33 mouse cellular contexts compared by ENCODE assay signal in the genomic region with DNA sequence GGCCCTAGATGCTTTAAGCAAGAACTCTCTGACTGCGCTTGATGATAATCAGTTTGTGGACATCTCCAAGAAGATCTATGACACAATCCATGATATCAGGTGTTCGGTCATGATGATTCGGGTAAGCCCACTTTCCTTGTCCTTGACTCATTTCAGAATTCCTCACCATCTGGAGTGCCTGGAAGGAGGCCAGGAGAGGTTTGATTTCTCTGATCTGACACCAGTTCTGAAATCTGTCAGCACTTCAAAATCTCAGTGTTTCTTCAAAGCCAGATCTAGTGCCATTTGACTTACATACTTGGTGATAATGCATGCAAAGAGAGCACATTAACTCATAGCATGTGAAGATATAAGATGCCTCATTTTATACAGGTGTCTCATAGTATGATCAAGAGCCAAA.
DNase-seq lines count a peak whose midpoint lies in the region; ATAC-seq and TF ChIP-seq lines count a peak whose summit lies in the region.
"Had no signal": no experiment of that assay in that cellular context is flagged by ENCODE, and none has a peak within 500 bp of the region (broad histone marks: within the 10 kb centered on the region; RNA-seq: fewer than 3 reads in every experiment).

No protein-coding gene starts in this region.

- DNase-seq in cerebellum, adult 2 months = peak; percentile 18 to 40
- DNase-seq in forebrain, postnatal 0 days = peak; percentile 39
- no peak for DNase-seq in forebrain, embryonic 10.5 days (ENCODE audit: extremely low spot score, low spot score)
- peak; percentile 53 for DNase-seq in left cerebral cortex, postnatal 4 days
- no peak for DNase-seq in left cerebral cortex, adult 8-10 months (ENCODE audit: low spot score in 2 of 2)
- DNase-seq in brain, embryonic 14.5 days (ENCODE audit: low read depth) = peak; percentile 59
- no peak for DNase-seq in kidney, adult 18-20 months
- DNase-seq: adrenal gland, postnatal 10 days; gastrocnemius, postnatal 25 days; heart, adult 18-20 months; heart, postnatal 4 days; kidney, adult 11 months; kidney, postnatal 36 days; liver, embryonic 13.5 days; lung, adult 18-20 months; lung, postnatal 4 days; thymus, adult 2 months; thymus, postnatal 36 days had no signal

- 50% methylated on average over 3 of the region's 3 CpGs for WGBS in cerebellum, adult 2 months
- WGBS in forebrain, postnatal 0 days = 83% methylated on average over 3 of the region's 3 CpGs
- WGBS in forebrain, embryonic 10.5 days = 93% methylated on average over 3 of the region's 3 CpGs

- no peak overlapping the region for H3K4me3 ChIP-seq in cerebellum, adult 2 months (replicated peaks; ENCODE audit: insufficient read depth, low read depth, low read length)
- no peak overlapping the region for H3K4me3 ChIP-seq in forebrain, postnatal 0 days (ENCODE audit: low read depth, low read length)
- no peak overlapping the region for H3K4me3 ChIP-seq in forebrain, embryonic 10.5 days
- H3K4me3 ChIP-seq: embryonic facial prominence, embryonic 10.5 days; embryonic facial prominence, embryonic 15.5 days; forebrain, embryonic 15.5 days; heart, embryonic 12.5 days; layer of hippocampus, adult 2 months; limb, embryonic 10.5 days; limb, embryonic 15.5 days; liver, embryonic 13.5 days; megakaryocyte, embryonic 14.5 days; midbrain, embryonic 12.5 days had no signal

- no peaks in the 10 kb centered on the region for H3K4me1 ChIP-seq in cerebellum, adult 2 months (ENCODE audit: control insufficient read depth, insufficient read depth, low read length)
- H3K4me1 ChIP-seq in forebrain, postnatal 0 days (ENCODE audit: insufficient read depth) = no peaks in the 10 kb centered on the region
- no peaks in the 10 kb centered on the region for H3K4me1 ChIP-seq in forebrain, embryonic 10.5 days
- H3K4me1 ChIP-seq: embryonic facial prominence, embryonic 10.5 days; embryonic facial prominence, embryonic 15.5 days; forebrain, embryonic 15.5 days; heart, embryonic 12.5 days; limb, embryonic 10.5 days; limb, embryonic 15.5 days; liver, embryonic 13.5 days; megakaryocyte, embryonic 14.5 days; midbrain, embryonic 12.5 days had no signal

- no peak overlapping the region for H3K9ac ChIP-seq in forebrain, postnatal 0 days
- H3K9ac ChIP-seq: embryonic facial prominence, embryonic 15.5 days; forebrain, embryonic 15.5 days; heart, embryonic 12.5 days; hindbrain, embryonic 14.5 days; limb, embryonic 15.5 days; liver, embryonic 13.5 days; midbrain, embryonic 12.5 days had no signal

- no peaks in the 10 kb centered on the region for H3K36me3 ChIP-seq in forebrain, postnatal 0 days (ENCODE audit: insufficient read depth)
- H3K36me3 ChIP-seq in forebrain, embryonic 10.5 days (replicated peaks) = no peaks in the 10 kb centered on the region
- H3K36me3 ChIP-seq: embryonic facial prominence, embryonic 10.5 days; embryonic facial prominence, embryonic 15.5 days; forebrain, embryonic 15.5 days; G1E; heart, embryonic 12.5 days; limb, embryonic 10.5 days; limb, embryonic 15.5 days; liver, embryonic 13.5 days; midbrain, embryonic 12.5 days had no signal

- intact Hi-C loops in left cerebral cortex, postnatal 4 days (cut with DNase I) = no loop called here

- no peak for TF ChIP-seq CTCF in cerebellum, adult 2 months (IDR thresholded peaks at IDR 0.05; ENCODE audit: borderline replicate concordance, insufficient read depth, low read depth, low read length)
- TF ChIP-seq CTCF in forebrain, postnatal 0 days (IDR thresholded peaks at IDR 0.05; ENCODE audit: low read depth) = no peak
- TF ChIP-seq CTCF in brain, embryonic 14.5 days (IDR thresholded peaks at IDR 0.05; ENCODE audit: borderline replicate concordance, extremely low read depth, insufficient read depth, insufficient read length) = no peak

- H3K9me3 ChIP-seq in forebrain, postnatal 0 days (ENCODE audit: low read length) = no peaks in the 10 kb centered on the region
- H3K9me3 ChIP-seq in forebrain, embryonic 10.5 days = no peaks in the 10 kb centered on the region
- H3K9me3 ChIP-seq: embryonic facial prominence, embryonic 10.5 days; embryonic facial prominence, embryonic 15.5 days; forebrain, embryonic 15.5 days; G1E; heart, embryonic 12.5 days; limb, embryonic 10.5 days; limb, embryonic 15.5 days; midbrain, embryonic 12.5 days had no signal

- H3K27ac ChIP-seq in cerebellum, adult 2 months (ENCODE audit: insufficient read depth, low read length) = no peak overlapping the region
- no peak overlapping the region for H3K27ac ChIP-seq in forebrain, postnatal 0 days (ENCODE audit: low read depth, low read length)
- H3K27ac ChIP-seq in forebrain, embryonic 10.5 days = no peak overlapping the region
- H3K27ac ChIP-seq: embryonic facial prominence, embryonic 10.5 days; embryonic facial prominence, embryonic 15.5 days; forebrain, embryonic 15.5 days; hindbrain, embryonic 14.5 days; layer of hippocampus, adult 2 months; limb, embryonic 10.5 days; limb, embryonic 15.5 days; liver, embryonic 13.5 days; midbrain, embryonic 12.5 days had no signal

- no peak overlapping the region for H3K4me2 ChIP-seq in forebrain, postnatal 0 days (ENCODE audit: low read depth)
- H3K4me2 ChIP-seq: embryonic facial prominence, embryonic 15.5 days; forebrain, embryonic 15.5 days; heart, embryonic 12.5 days; hindbrain, embryonic 14.5 days; limb, embryonic 15.5 days; liver, embryonic 13.5 days; midbrain, embryonic 12.5 days had no signal

- TF ChIP-seq POLR2A in cerebellum, adult 2 months (IDR thresholded peaks at IDR 0.05; ENCODE audit: borderline replicate concordance, insufficient read depth, low read length) = no peak
- no peak for TF ChIP-seq POLR2A in brain, embryonic 14.5 days (IDR thresholded peaks at IDR 0.05; ENCODE audit: borderline replicate concordance, extremely low read depth, insufficient read depth, insufficient read length, poor library complexity, severe bottlenecking)

- no peaks in the 10 kb centered on the region for H3K27me3 ChIP-seq in cerebellum, adult 2 months (ENCODE audit: control insufficient read depth, insufficient read depth, low read length)
- no peaks in the 10 kb centered on the region for H3K27me3 ChIP-seq in forebrain, postnatal 0 days (ENCODE audit: insufficient read depth, low read length)
- no peaks in the 10 kb centered on the region for H3K27me3 ChIP-seq in forebrain, embryonic 10.5 days (ENCODE audit: poor library complexity, severe bottlenecking)
- H3K27me3 ChIP-seq: embryonic facial prominence, embryonic 15.5 days; forebrain, embryonic 15.5 days; heart, embryonic 12.5 days; limb, embryonic 15.5 days; liver, embryonic 13.5 days; megakaryocyte, embryonic 14.5 days; midbrain, embryonic 12.5 days; Patski had no signal

- no peak for ATAC-seq in cerebellum, adult (ENCODE audit: insufficient number of reproducible peaks, low FRiP score, low TSS enrichment)
- ATAC-seq in forebrain, postnatal 0 days = no peak
- ATAC-seq: forebrain, embryonic 15.5 days; inflammation-experienced regulatory T-cells, adult 6 months; lung, postnatal 0 days; Patski had no signal

Comparison
In these comparisons a context has a peak if more than half of its experiments do, and no peak if none do; other contexts are left out.
1. DNase-seq: peak in cerebellum, adult 2 months (2 of 2), forebrain, postnatal 0 days (single experiment), left cerebral cortex, postnatal 4 days (single experiment) and brain, embryonic 14.5 days (single experiment); none in forebrain, embryonic 10.5 days (single experiment), left cerebral cortex, adult 8-10 months (0 of 2) and kidney, adult 18-20 months (single experiment).